Mouse (Mus musculus): ENCODE data around the gene Atxn7l3. TPM values are rescaled to one million over a fixed set of nuclear protein-coding genes. Genes with fewer than 3 reads are reported as not detected.
"Not testable (repeated sequence)": the region's sequence is repeated elsewhere in the genome, so short reads cannot be mapped to it uniquely, and the experiment has no call there.

Atxn7l3 gene
- polyA plus RNA-seq, 1 experiment, result 30.2 TPM

DNA sequence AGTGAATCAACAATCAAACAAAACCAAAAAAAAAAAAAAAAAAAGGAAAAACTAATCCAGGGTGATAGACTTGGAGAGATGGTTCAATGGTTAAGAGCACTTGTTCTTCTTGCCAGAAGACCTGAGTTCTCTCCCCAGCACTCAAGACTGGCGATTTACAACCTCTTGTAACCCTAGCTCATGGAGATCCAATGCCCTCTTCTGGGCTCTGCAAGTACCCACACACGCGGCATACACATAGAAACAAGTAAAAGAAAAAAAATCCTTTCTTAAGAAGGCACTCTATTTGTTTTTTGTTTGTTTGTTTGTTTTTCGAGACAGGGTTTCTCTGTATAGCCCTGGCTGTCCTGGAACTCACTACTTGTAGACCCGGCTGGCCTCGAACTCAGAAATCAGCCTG, 12.5 kb downstream of the Atxn7l3 start:
- Histone ChIP-seq H3K27me3 (ENCODE audit: control insufficient read depth, insufficient read depth, low read length) (no peaks in the 10 kb centered on the region), H3K27ac (ENCODE audit: insufficient read depth, low read depth, low read length) (no peak overlapping the region), H3K4me3 (ENCODE audit: low read depth, low read length) (no peak overlapping the region), H3K36me3 (ENCODE audit: control insufficient read depth, insufficient read depth, low read length) (peaks cover 17% of the 10 kb centered on the region), H3K4me1 (ENCODE audit: control insufficient read depth, insufficient read depth, insufficient read length, low read length) (no peaks in the 10 kb centered on the region)
- TF ChIP-seq POLR2A (IDR thresholded peaks at IDR 0.05; ENCODE audit: low read depth, low read length), result no peak
- no peak for TF ChIP-seq CTCF (IDR thresholded peaks at IDR 0.05; ENCODE audit: extremely low read depth, insufficient read length, insufficient replicate concordance, low read depth, low read length)
- 86% methylated on average over 6 of the region's 6 CpGs for WGBS

DNA sequence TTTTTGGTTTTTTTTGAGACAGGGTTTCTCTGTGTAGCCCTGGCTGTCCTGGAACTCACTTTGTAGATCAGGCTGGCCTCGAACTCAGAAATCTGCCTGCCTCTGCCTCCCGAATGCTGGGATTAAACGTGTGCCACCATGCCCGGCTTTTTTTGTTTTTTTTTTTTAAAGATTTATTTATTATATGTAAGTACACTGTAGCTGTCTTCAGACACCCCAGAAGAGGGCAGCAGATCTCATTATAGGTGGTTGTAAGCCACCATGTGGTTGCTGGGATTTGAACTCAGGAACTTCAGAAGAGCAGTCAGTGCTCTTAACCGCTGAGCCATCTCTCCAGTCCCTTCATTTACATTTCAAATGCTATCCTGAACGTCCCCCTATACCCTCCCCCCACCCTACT, 16.2 kb downstream of the Atxn7l3 start:
- H3K4me1 ChIP-seq (ENCODE audit: control insufficient read depth, insufficient read depth, insufficient read length, low read length); H3K27ac ChIP-seq (ENCODE audit: insufficient read depth, low read depth, low read length); H3K36me3 ChIP-seq (ENCODE audit: control insufficient read depth, insufficient read depth, low read length); H3K4me3 ChIP-seq (ENCODE audit: low read depth, low read length); H3K27me3 ChIP-seq (ENCODE audit: control insufficient read depth, insufficient read depth, low read length): not testable (repeated sequence)
- WGBS, result 65% methylated on average over 6 of the region's 6 CpGs

DNA sequence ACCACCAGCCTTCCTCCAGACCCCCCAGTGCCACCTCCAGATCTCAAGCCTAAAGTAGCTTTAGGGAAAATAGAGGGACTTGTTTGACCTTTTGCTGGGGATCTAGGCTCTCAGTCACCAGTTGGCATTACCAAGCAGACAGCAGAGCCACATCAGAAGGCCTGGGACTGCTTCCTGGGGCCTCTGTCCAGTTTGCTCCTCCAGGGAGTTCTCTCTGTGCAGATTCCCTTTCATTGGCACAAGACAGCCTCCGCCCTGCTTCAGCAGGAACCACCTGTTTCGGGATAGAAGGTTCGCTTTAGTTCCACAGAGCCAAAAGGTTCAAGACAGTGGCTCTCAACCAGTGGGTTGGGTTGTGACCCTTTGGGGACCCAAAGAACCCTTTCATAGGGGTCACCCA, 16.8 kb downstream of the Atxn7l3 start:
- no peak for TF ChIP-seq POLR2A (IDR thresholded peaks at IDR 0.05; ENCODE audit: low read depth, low read length)
- TF ChIP-seq CTCF (IDR thresholded peaks at IDR 0.05; ENCODE audit: extremely low read depth, insufficient read length, insufficient replicate concordance, low read depth, low read length), result no peak
- Histone ChIP-seq H3K27ac (ENCODE audit: insufficient read depth, low read depth, low read length) (no peak overlapping the region), H3K4me1 (ENCODE audit: control insufficient read depth, insufficient read depth, insufficient read length, low read length) (peaks cover 6% of the 10 kb centered on the region), H3K4me3 (ENCODE audit: low read depth, low read length) (no peak overlapping the region), H3K36me3 (ENCODE audit: control insufficient read depth, insufficient read depth, low read length) (no peaks in the 10 kb centered on the region), H3K27me3 (ENCODE audit: control insufficient read depth, insufficient read depth, low read length) (no peaks in the 10 kb centered on the region; the same call in 1 of the 2 replicates)
- 97% methylated on average over 3 of the region's 3 CpGs for WGBS

DNA sequence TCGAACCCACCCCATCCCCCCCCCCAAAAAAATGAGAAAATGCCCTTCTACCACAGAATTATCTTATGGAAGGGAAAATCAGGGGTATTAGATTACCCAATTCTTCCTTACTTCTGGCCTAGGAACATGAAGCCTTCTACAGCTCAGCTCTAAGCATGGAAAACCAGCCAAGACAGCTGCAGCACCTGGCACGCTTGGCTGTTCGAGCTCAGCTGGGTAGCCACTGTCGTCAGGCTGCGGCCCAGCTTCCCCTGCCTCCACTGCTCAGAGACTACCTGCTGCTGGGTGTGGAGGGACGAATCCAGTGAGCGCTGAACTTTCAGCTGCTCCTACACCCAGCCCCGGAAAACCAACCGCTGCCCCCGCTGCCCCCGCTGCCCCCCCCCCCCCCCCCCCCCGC, 18.7 kb downstream of the Atxn7l3 start:
- Histone ChIP-seq H3K4me1 (ENCODE audit: control insufficient read depth, insufficient read depth, insufficient read length, low read length) (peaks cover 6% of the 10 kb centered on the region), H3K4me3 (ENCODE audit: low read depth, low read length) (no peak overlapping the region), H3K36me3 (ENCODE audit: control insufficient read depth, insufficient read depth, low read length) (no peaks in the 10 kb centered on the region), H3K27me3 (ENCODE audit: control insufficient read depth, insufficient read depth, low read length) (no peaks in the 10 kb centered on the region; the same call in 1 of the 2 replicates), H3K27ac (ENCODE audit: insufficient read depth, low read depth, low read length) (no peak overlapping the region)
- TF ChIP-seq POLR2A (IDR thresholded peaks at IDR 0.05; ENCODE audit: low read depth, low read length), result no peak
- TF ChIP-seq CTCF (IDR thresholded peaks at IDR 0.05; ENCODE audit: extremely low read depth, insufficient read length, insufficient replicate concordance, low read depth, low read length), result no peak
- WGBS, result 76% methylated on average over 12 of the region's 12 CpGs

DNA sequence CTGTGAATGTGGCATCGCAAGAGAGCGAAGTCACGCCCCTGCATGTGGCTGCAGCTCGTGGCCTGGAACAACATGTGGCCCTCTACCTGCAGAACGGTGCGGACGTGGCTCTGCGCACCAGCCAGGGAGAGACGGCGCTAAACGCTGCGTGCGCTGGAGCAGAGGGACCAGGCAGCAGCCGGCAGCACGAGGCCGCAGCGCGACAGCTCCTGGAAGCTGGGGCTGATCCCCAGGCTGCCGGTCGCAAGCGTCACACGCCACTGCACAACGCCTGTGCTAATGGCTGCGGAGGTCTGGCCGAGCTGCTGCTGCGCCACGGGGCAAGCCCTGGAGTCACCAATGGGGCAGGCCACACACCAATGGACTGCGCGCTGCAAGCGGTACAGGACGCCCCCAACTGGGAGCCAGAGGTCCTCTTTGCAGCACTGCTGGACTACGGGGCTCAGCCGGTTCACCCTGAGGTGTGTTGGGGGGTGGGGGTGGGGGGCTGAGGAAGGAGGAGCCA, 20.0 kb downstream of the Atxn7l3 start:
- no peaks in the 10 kb centered on the region; the same call in 1 of the 2 replicates for H3K27me3 ChIP-seq (ENCODE audit: control insufficient read depth, insufficient read depth, low read length)
- 1% methylated on average over 33 of the region's 33 CpGs for WGBS
- no peak overlapping the region for H3K27ac ChIP-seq (ENCODE audit: insufficient read depth, low read depth, low read length)
- peak overlapping the region; percentile 50 for H3K4me3 ChIP-seq (ENCODE audit: low read depth, low read length)
- peaks cover 6% of the 10 kb centered on the region for H3K4me1 ChIP-seq (ENCODE audit: control insufficient read depth, insufficient read depth, insufficient read length, low read length)
- no peak for TF ChIP-seq POLR2A (IDR thresholded peaks at IDR 0.05; ENCODE audit: low read depth, low read length)
- TF ChIP-seq CTCF (IDR thresholded peaks at IDR 0.05; ENCODE audit: extremely low read depth, insufficient read length, insufficient replicate concordance, low read depth, low read length), result no peak
- H3K36me3 ChIP-seq (ENCODE audit: control insufficient read depth, insufficient read depth, low read length), result no peaks in the 10 kb centered on the region

DNA sequence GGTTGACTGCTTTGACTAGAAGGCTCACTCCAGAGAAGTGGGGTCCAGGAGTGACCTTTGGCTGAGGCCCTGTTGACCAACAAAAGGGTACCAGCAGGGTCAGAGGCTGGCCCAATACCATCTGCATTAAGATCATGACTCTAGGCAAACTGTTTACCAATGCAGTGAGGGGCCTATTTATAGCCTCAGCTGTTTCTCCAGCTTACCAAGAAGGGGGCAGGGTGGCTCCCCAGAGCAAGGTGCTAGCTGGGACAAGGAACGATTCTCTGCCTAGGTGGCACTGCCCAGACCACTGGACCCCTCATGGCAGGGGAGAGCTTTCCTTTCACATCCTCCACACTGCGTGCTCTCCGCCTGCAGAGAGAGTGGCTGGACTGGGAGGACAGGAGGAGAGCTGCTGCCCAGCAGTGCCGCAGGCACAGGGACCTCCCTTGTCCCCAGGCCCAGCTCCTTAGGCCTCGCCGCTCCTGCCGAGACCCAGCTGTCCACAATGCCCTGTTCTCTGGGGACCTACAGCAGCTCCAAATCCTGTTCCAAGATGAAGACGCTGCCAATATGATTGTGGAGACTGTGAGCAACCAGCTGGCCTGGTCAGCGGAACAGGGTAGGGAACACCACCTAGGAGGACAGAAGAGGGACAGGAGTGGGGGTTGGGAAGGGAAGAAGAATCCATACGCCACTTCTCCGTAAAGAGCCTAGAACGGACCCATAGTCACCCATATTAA, 27.7 kb downstream of the Atxn7l3 start, which contains the start of gene Asb16:
Asb16 (plus strand) TSS at position 224 of the 725 bp plus-strand sequence.
- no peaks in the 10 kb centered on the region for H3K36me3 ChIP-seq (ENCODE audit: control insufficient read depth, insufficient read depth, low read length)
- no peaks in the 10 kb centered on the region; the same call in 1 of the 2 replicates for H3K4me1 ChIP-seq (ENCODE audit: control insufficient read depth, insufficient read depth, insufficient read length, low read length)
- H3K27me3 ChIP-seq (ENCODE audit: control insufficient read depth, insufficient read depth, low read length), result no peaks in the 10 kb centered on the region
- 87% methylated on average over 12 of the region's 12 CpGs for WGBS
- no peak within 1 kb of the TSS for H3K4me3 ChIP-seq (ENCODE audit: low read depth, low read length)
- H3K27ac ChIP-seq (ENCODE audit: insufficient read depth, low read depth, low read length), result no peak within 1 kb of the TSS
- TF ChIP-seq CTCF (IDR thresholded peaks at IDR 0.05; ENCODE audit: extremely low read depth, insufficient read length, insufficient replicate concordance, low read depth, low read length) (no peak), POLR2A (IDR thresholded peaks at IDR 0.05; ENCODE audit: low read depth, low read length) (no peak)

DNA sequence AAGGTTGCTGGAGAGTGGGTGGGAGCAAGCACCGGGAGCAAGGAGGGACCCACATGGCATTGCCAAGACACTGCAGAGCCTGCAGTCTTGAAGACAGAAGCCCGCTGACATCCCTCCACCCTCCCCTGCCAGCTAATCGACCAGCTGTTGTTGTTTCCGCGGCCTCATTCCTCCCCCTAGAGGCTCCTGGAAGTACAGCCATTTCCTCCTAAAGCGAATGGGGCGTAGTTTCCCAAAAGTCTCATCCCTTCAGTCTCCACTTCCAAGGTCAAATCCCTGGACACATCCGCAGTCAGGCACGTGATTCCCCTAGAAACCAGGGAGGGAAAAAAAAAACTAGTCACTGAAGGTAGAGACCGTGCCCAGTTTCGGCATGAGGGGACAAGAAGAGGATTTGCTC, 29.0 kb downstream of the Atxn7l3 start:
- 8% methylated on average over 11 of the region's 11 CpGs for WGBS
- no peak for TF ChIP-seq POLR2A (IDR thresholded peaks at IDR 0.05; ENCODE audit: low read depth, low read length)
- peak; percentile 72; the same call in 1 of the 2 replicates for TF ChIP-seq CTCF (IDR thresholded peaks at IDR 0.05; ENCODE audit: extremely low read depth, insufficient read length, insufficient replicate concordance, low read depth, low read length)
- Histone ChIP-seq H3K4me3 (ENCODE audit: low read depth, low read length) (no peak overlapping the region), H3K36me3 (ENCODE audit: control insufficient read depth, insufficient read depth, low read length) (no peaks in the 10 kb centered on the region), H3K4me1 (ENCODE audit: control insufficient read depth, insufficient read depth, insufficient read length, low read length) (no peaks in the 10 kb centered on the region; the same call in 1 of the 2 replicates), H3K27me3 (ENCODE audit: control insufficient read depth, insufficient read depth, low read length) (no peaks in the 10 kb centered on the region), H3K27ac (ENCODE audit: insufficient read depth, low read depth, low read length) (no peak overlapping the region)

Data from small intestine, adult 2 months (tissue).